Comparison of ENCODE assay signal across 8 mouse cellular contexts in the genomic region with DNA sequence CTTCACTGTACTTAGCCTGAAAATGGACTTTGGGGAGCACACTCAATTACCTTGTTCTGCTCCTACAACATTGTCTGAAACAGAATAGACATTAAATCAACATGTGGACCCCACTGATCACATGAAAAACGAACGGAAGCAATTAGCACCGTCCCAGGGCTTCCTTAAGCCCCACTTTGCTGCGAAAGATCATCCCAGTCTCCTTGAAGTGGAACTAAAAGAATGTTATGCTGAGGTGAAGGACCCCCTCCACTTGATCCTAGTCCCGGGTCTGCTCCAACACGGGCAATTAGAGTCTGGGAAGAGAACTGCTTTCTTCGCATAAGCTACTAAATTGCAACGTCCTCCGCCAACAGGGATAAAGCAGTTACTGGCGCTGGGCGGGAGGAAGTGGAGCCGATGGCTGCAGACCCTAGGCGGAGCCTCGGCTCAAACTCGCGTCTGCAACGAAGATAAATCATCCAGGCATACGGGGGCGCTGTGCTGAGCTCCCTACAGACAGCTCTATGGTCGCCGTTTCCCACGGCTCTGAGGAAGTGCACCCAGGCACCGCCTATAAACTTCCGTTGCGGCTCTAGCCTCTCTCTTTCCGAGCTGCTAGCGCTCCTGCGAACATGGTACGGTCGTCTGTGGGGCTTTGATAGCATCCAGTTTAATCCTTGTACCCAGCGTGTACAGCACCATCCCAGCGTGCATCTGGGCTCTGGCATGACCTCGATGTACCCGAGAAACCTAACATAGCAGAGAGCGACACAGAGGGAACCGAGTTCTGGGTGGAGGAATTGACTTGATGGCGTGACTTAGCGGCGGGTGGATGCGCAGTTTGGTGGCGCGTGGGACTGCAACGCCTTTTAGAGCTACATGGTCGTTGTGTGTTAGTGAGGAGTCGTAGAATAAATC. TPM values are rescaled to one million over a fixed set of nuclear protein-coding genes. Genes with fewer than 3 reads are reported as not detected.
A peak's percentile ranks its signal among the peaks of the same experiment; 100 is the strongest.
DNase-seq lines count a peak whose midpoint lies in the region; ATAC-seq and TF ChIP-seq lines count a peak whose summit lies in the region.

Gene Rpl36a (plus strand): TSS at position 552 of the 900 bp plus-strand sequence.

- intact Hi-C loops in heart, postnatal 25 days (cut with DNase I), result no loop called here

- TF ChIP-seq POLR2A in lung, adult 2 months (IDR thresholded peaks at IDR 0.05; ENCODE audit: borderline replicate concordance, extremely low read depth, low read depth, low read length), result peak; percentile 97

- WGBS in forebrain, embryonic 15.5 days, result 21% methylated on average over 45 of the region's 45 CpGs
- WGBS in lung, adult 2 months, result 28% methylated on average over 45 of the region's 45 CpGs

- peak; percentile 98 for ATAC-seq in forebrain, embryonic 15.5 days (replicated peaks)
- peak; percentile 93 for ATAC-seq in neutrophil, adult 5-6 weeks (ENCODE audit: extremely low read depth, insufficient number of reproducible peaks, low FRiP score, poor library complexity, severe bottlenecking)

- peak within 1 kb of the TSS; percentile 66 to 88 for H3K4me3 ChIP-seq in ES-E14 (ENCODE audit: insufficient read depth in 1 of 2, low read depth in 1 of 2, low read length in 2 of 2, poor library complexity in 1 of 2, severe bottlenecking in 1 of 2)
- H3K4me3 ChIP-seq in forebrain, embryonic 15.5 days, result peak within 1 kb of the TSS; percentile 50
- peak within 1 kb of the TSS; percentile 72 for H3K4me3 ChIP-seq in lung, adult 2 months (replicated peaks; ENCODE audit: extremely low read depth, low read depth, low read length)

- peak within 1 kb of the TSS; percentile 49 for H3K4me2 ChIP-seq in forebrain, embryonic 15.5 days (replicated peaks)

- no peaks in the 10 kb centered on the region for H3K4me1 ChIP-seq in ES-E14 (ENCODE audit: control insufficient read depth in 2 of 2, insufficient read depth in 2 of 2, low read length in 2 of 2, poor library complexity in 1 of 2)
- peaks cover 14% of the 10 kb centered on the region for H3K4me1 ChIP-seq in forebrain, embryonic 15.5 days
- no peaks in the 10 kb centered on the region for H3K4me1 ChIP-seq in lung, adult 2 months (ENCODE audit: control insufficient read depth, insufficient read depth, low read length)

- peak; percentile 54 for TF ChIP-seq CTCF in lung, adult 2 months (IDR thresholded peaks at IDR 0.05; ENCODE audit: insufficient read depth, low read length)

- peak within 1 kb of the TSS; percentile 92 for H3K9ac ChIP-seq in ES-E14 (ENCODE audit: insufficient read depth, low read depth, low read length, poor library complexity, severe bottlenecking)
- peak within 1 kb of the TSS; percentile 57 for H3K9ac ChIP-seq in forebrain, embryonic 15.5 days (replicated peaks)

- H3K27me3 ChIP-seq in forebrain, embryonic 15.5 days, result no peaks in the 10 kb centered on the region

- H3K9me3 ChIP-seq in ES-E14 (ENCODE audit: control insufficient read depth, insufficient read depth, low read depth, low read length), result no peaks in the 10 kb centered on the region
- no peaks in the 10 kb centered on the region for H3K9me3 ChIP-seq in forebrain, embryonic 15.5 days

- in situ Hi-C loops in ES-E14 (cut with MboI; ENCODE audit: low sequenced_read_pairs in 2 of 2, unreplicated experiment in 2 of 2), result no loop called here

- H3K27ac ChIP-seq in ES-E14 (ENCODE audit: insufficient read depth, low read depth, low read length, poor library complexity, severe bottlenecking), result peak within 1 kb of the TSS; percentile 91
- peak within 1 kb of the TSS; percentile 85 for H3K27ac ChIP-seq in forebrain, embryonic 15.5 days (replicated peaks)

- peaks cover 12% of the 10 kb centered on the region for H3K36me3 ChIP-seq in ES-E14 (ENCODE audit: control insufficient read depth, insufficient read depth, low read length, poor library complexity, severe bottlenecking)
- peaks cover 6% of the 10 kb centered on the region; the same call in 1 of the 2 replicates for H3K36me3 ChIP-seq in forebrain, embryonic 15.5 days

- DNase-seq in ES-E14 (ENCODE audit: low read depth, low spot score), result peak; percentile 88
- DNase-seq in cerebellum, adult 11-12 months, result peak; percentile 86
- DNase-seq in heart, postnatal 25 days (ENCODE audit: low spot score), result peak; percentile 78
- DNase-seq in layer of hippocampus, adult 18-20 months (ENCODE audit: low spot score in 2 of 2), result peak; percentile 78 to 92
- peak; percentile 81 for DNase-seq in lung, adult 2 months
- peak; percentile 80 to 85 for DNase-seq in thymus, adult 18-20 months

TF ChIP-seq in ES-E14, 5 proteins besides CTCF, POLR2A, EP300 and RAD21:
- no peak for TF ChIP-seq CHD2 (IDR thresholded peaks at IDR 0.05; ENCODE audit: low read depth, low read length)
- no peak for TF ChIP-seq ZNF384 (IDR thresholded peaks at IDR 0.05; ENCODE audit: low read depth, low read length)
- TF ChIP-seq MAFK (IDR thresholded peaks at IDR 0.05; ENCODE audit: insufficient read depth, low read depth, low read length), result no peak
- no peak for TF ChIP-seq ZC3H11A (IDR thresholded peaks at IDR 0.05; ENCODE audit: borderline replicate concordance, low read depth, low read length)
- TF ChIP-seq HCFC1 (IDR thresholded peaks at IDR 0.05; ENCODE audit: borderline replicate concordance, insufficient read depth, low read length), result peak; percentile 54; the same call in 1 of the 2 replicates
TF ChIP-seq in ES-E14: peak in this region for 1.

RNA-seq across cellular contexts. Expression of gene Rpl36a, which starts in this region (rescaled TPM):
- total RNA-seq in ES-E14 (2012; rRNA removed), result 1,690 and 1,886 TPM in 2 replicates
- 220 and 235 TPM in 2 replicates for polyA plus RNA-seq in forebrain, embryonic 15.5 days (2015; fragmentation: Nextera tagmentation; extraction: Ambion mirVana)
- total RNA-seq in heart, postnatal 25 days (2021), result 100 to 1,000 TPM; 103 to 104 TPM
- total RNA-seq in layer of hippocampus, adult 18-20 months (2021), result 100 to 1,000 TPM; 151 to 153 TPM
- polyA plus RNA-seq in lung, adult 2 months (2012; rRNA removed), result 73.7 and 105 TPM in 2 replicates
- total RNA-seq in neutrophil, adult 5-6 weeks (2017), result 857 and 908 TPM in 2 replicates

Comparison
In these comparisons a context has a peak if more than half of its experiments do, and no peak if none do; other contexts are left out.
1. Peak in every context shown above with its lines: DNase-seq, ATAC-seq, H3K4me3 ChIP-seq and H3K27ac ChIP-seq.